Mouse (Mus musculus) cortical plate, adult 2 months (tissue): ENCODE data around the gene Zdhhc1.

Source experiments
- CTCF ChIP-seq: fragments of 200-500 bp; IDR thresholded peaks from 2 replicates; pipeline ENCODE4 v1.5.1; 2011; ENCODE audit warnings: mild to moderate bottlenecking, control low read depth, low read length; ENCODE audit not compliant: insufficient read depth; ENCODE audit errors: extremely low read depth
- POLR2A ChIP-seq: fragments of 200-500 bp; IDR thresholded peaks from 2 replicates; pipeline ENCODE4 v1.6.1; 2011; ENCODE audit warnings: mild to moderate bottlenecking, low read length, control low read depth; ENCODE audit not compliant: insufficient read depth; ENCODE audit errors: extremely low read depth

DNA sequence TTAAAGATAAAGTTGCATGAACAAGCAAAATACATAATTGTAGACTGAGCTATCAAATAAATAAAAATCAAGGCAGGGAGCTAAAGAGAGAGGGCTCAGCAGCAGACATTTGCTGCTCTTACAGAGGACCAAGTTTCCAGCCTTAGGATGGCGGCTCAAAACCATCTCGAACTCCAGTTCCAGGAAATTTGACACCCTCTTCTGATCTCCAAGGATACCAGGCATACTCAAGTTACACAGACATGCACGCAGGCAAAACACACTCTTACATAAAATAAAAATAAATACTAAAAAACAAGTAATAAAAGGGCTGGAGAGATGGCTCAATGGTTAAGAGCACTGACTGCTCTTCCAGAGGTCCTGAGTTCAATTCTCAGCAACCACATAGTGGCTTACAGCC lies 3.2 kb downstream of the Zdhhc1 start:
- TF ChIP-seq CTCF (no peak), POLR2A (no peak)
